Mouse (Mus musculus) testis, adult 2 months (tissue): Measurements from ENCODE around the gene Szt2.
A peak's percentile ranks its signal among the peaks of the same experiment; 100 is the strongest.

Source experiments
- CTCF ChIP-seq: fragments of 200-500 bp; IDR thresholded peaks from 2 replicates; pipeline ENCODE4 v1.5.1; 2012; ENCODE audit warnings: low read depth, mild to moderate bottlenecking, inconsistent platforms, low read length, moderate library complexity; ENCODE audit not compliant: control insufficient read depth, insufficient read depth, insufficient replicate concordance
- POLR2A ChIP-seq: fragments of 200-500 bp; IDR thresholded peaks from 2 replicates; pipeline ENCODE4 v1.6.1; 2012; ENCODE audit warnings: low read depth, mild to moderate bottlenecking, inconsistent platforms, low read length, moderate library complexity; ENCODE audit not compliant: control insufficient read depth

GRCm38 (mm10) chr4:118427768-118428451, 18.8 kb upstream of the Szt2 start, which contains the start of gene Elovl1:
- no peak for TF ChIP-seq POLR2A
- TF ChIP-seq CTCF: 0 out of 2 replicates have a peak, but pooled peaks have one; percentile 19
